Mouse (Mus musculus): Measurements from ENCODE around the gene Taar8b. TPM values are rescaled to one million over a fixed set of nuclear protein-coding genes. Genes with fewer than 3 reads are reported as not detected.

Taar8b gene
- total RNA-seq, 2 experiments from 2014 or later, result not detected

DNA sequence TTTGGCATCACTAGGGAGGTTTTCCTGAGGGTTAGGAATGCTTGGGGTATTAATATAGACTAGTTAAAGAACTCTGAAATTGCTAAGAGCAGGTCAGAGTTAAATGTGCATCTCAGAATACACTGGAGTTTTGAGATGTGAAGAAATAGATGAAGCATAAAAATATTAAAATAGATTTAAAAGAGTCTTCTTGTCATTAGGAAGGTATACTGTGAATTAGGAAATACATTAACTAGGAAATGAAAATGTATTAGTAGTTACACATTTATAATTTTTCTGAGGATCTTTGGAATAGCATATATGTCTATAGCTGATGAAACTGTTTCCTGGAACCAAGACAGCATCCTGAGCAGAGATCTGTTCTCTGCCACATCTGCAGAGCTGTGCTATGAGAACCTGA lies 42.9 kb downstream of the Taar8b start, which contains the start of gene Taar7f:
Gene Taar7f (plus strand): TSS at position 301 of the 400 bp plus-strand sequence.
- DNase-seq (ENCODE audit: low spot score in 2 of 2), result no peak

Other genes starting within 250 kb of the Taar8b start
- gene Vnn3, start 240.8 kb downstream of the Taar8b start, total RNA-seq (2021), result 10 to 100 TPM; 17.1 to 24.1 TPM
- 10 to 100 TPM; 50.0 to 52.2 TPM for gene Vnn1, start 197.6 kb downstream of the Taar8b start, total RNA-seq (2021)
- not detected for gene Taar1, start 171.9 kb downstream of the Taar8b start, total RNA-seq (2021)
- gene Taar2, start 153.7 kb downstream of the Taar8b start, total RNA-seq (2021), result not detected
- gene Taar3, start 142.7 kb downstream of the Taar8b start, total RNA-seq (2021), result not detected
- gene Taar4, start 131.8 kb downstream of the Taar8b start, total RNA-seq (2021), result not detected
- not detected for gene Taar5, start 121.6 kb downstream of the Taar8b start, total RNA-seq (2021)
- gene Taar6, start 106.6 kb downstream of the Taar8b start, total RNA-seq (2021), result not detected
- gene Taar7a, start 98.8 kb downstream of the Taar8b start, total RNA-seq (2021), result not detected
- gene Taar7b, start 92.4 kb downstream of the Taar8b start, total RNA-seq (2021), result not detected
- not detected for gene Taar7d, start 65.1 kb downstream of the Taar8b start, total RNA-seq (2021)
- not detected for gene Taar7e, start 54.7 kb downstream of the Taar8b start, total RNA-seq (2021)
- not detected for gene Taar7f, start 42.8 kb downstream of the Taar8b start, total RNA-seq (2021)
- under 1 TPM in 1 of 2 experiments, not detected in 1; 0.51 TPM for gene Taar8a, start 15.8 kb downstream of the Taar8b start, total RNA-seq (2021)
- gene Taar8c, start 9.6 kb upstream of the Taar8b start, total RNA-seq (2021), result not detected
- gene Taar9, start 17.2 kb upstream of the Taar8b start, total RNA-seq (2021), result not detected
- gene Stx7, start 57.0 kb upstream of the Taar8b start, total RNA-seq (2021), result 100 to 1,000 TPM in 1 of 2 experiments, 10 to 100 TPM in 1; 98.9 to 110 TPM
- 1 to 10 TPM; 2.5 TPM for gene Moxd1, start 131.2 kb upstream of the Taar8b start, total RNA-seq (2021)

Data from adrenal gland, postnatal 4 days (tissue).